Mouse (Mus musculus): ENCODE results near the gene Olfr1251. TPM values are rescaled to one million over a fixed set of nuclear protein-coding genes. Genes with fewer than 3 reads are reported as not detected.
"Not testable (repeated sequence)": the region's sequence is repeated elsewhere in the genome, so short reads cannot be mapped to it uniquely, and the experiment has no call there.

Olfr1251 gene
- 0.13 TPM for polyA plus RNA-seq (2012; fragmentation: generic; extraction: Trizol)
- long read RNA-seq, experiment 1: 0 reads
- long read RNA-seq, experiment 2: 0 reads

DNA sequence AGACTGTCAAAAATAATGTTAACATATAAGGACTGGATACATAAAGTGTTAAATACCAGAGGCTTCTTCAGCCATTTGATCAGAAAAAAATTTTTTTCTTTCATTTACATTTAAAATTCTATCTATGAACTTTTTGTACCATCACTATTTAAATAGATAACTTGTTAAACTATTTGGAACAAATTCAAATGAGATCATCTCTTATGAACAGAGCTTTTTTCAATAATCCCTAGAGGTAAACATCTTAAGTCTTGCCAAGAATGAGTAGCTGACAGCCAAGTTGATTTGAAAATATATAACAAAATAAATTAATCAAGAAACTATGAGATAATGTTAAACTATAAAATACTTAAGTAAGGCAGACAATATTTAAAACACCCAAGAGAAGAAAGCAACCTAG is at the start of gene Olfr1251:
Gene Olfr1251, minus strand, starts transcription at position 101 of the 400 bp plus-strand sequence.
- H3K79me2 ChIP-seq (ENCODE audit: control insufficient read depth, insufficient read depth): no peaks in the 10 kb centered on the region
- TF ChIP-seq CEBPB (IDR thresholded peaks at IDR 0.05; ENCODE audit: low read depth) (no peak), MYOD1 (IDR thresholded peaks at IDR 0.05; ENCODE audit: control insufficient read depth, insufficient read length, low read depth) (no peak), MYOG (IDR thresholded peaks at IDR 0.05; ENCODE audit: control insufficient read depth, extremely low read depth, insufficient read length) (no peak), FOSL1 (IDR thresholded peaks at IDR 0.05; ENCODE audit: insufficient read depth, low read length, poor library complexity, severe bottlenecking) (no peak), CTCF (IDR thresholded peaks at IDR 0.05; ENCODE audit: control insufficient read depth, insufficient read depth, insufficient read length) (no peak), MAX (IDR thresholded peaks at IDR 0.05) (no peak), USF1 (IDR thresholded peaks at IDR 0.05; ENCODE audit: low read depth) (no peak)
- no peak within 1 kb of the TSS for H3K4me3 ChIP-seq (ENCODE audit: insufficient read depth, poor library complexity, severe bottlenecking)
- H3ac ChIP-seq (ENCODE audit: control insufficient read depth, insufficient read length, low read depth): no peak within 1 kb of the TSS
- H3K27me3 ChIP-seq (ENCODE audit: control insufficient read depth, insufficient read depth, insufficient read length): no peaks in the 10 kb centered on the region
- no peaks in the 10 kb centered on the region for H3K36me3 ChIP-seq (ENCODE audit: control insufficient read depth, insufficient read depth)
- no peaks in the 10 kb centered on the region for H3K79me3 ChIP-seq (ENCODE audit: low read depth)

DNA sequence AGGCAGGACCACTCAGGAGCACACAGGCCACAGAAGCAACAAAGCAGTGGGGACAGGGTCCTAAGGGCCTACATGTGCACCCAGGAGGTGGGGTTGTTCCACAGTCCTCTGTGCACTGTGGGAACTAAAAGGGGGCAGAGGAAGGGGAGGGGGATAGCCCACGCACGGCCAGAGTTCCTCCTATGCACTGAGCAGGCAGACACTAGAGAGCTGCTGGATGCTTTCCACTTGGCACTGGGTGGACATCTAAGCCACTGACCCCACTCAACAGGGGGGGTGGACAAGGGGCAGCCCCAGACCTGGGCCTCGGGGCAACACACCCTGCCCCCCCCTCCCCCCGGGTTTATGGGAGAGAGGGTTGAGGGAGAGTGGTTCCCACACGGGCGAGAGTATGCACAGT is 20.2 kb upstream of the Olfr1251 start:
- H3K36me3 ChIP-seq (ENCODE audit: control insufficient read depth, insufficient read depth): no peaks in the 10 kb centered on the region
- H3K4me3 ChIP-seq (ENCODE audit: insufficient read depth, poor library complexity, severe bottlenecking): no peak overlapping the region
- H3K79me3 ChIP-seq (ENCODE audit: low read depth): no peaks in the 10 kb centered on the region
- no peaks in the 10 kb centered on the region for H3K79me2 ChIP-seq (ENCODE audit: control insufficient read depth, insufficient read depth)
- TF ChIP-seq MAX (IDR thresholded peaks at IDR 0.05) (no peak), MYOD1 (IDR thresholded peaks at IDR 0.05; ENCODE audit: control insufficient read depth, insufficient read length, low read depth) (no peak), CEBPB (IDR thresholded peaks at IDR 0.05; ENCODE audit: low read depth) (no peak), FOSL1 (IDR thresholded peaks at IDR 0.05; ENCODE audit: insufficient read depth, low read length, poor library complexity, severe bottlenecking) (no peak), USF1 (IDR thresholded peaks at IDR 0.05; ENCODE audit: low read depth) (no peak), MYOG (IDR thresholded peaks at IDR 0.05; ENCODE audit: control insufficient read depth, extremely low read depth, insufficient read length) (no peak), CTCF (IDR thresholded peaks at IDR 0.05; ENCODE audit: control insufficient read depth, insufficient read depth, insufficient read length) (no peak)
- no peak overlapping the region for H3ac ChIP-seq (ENCODE audit: control insufficient read depth, insufficient read length, low read depth)
- H3K27me3 ChIP-seq (ENCODE audit: control insufficient read depth, insufficient read depth, insufficient read length): no peaks in the 10 kb centered on the region

DNA sequence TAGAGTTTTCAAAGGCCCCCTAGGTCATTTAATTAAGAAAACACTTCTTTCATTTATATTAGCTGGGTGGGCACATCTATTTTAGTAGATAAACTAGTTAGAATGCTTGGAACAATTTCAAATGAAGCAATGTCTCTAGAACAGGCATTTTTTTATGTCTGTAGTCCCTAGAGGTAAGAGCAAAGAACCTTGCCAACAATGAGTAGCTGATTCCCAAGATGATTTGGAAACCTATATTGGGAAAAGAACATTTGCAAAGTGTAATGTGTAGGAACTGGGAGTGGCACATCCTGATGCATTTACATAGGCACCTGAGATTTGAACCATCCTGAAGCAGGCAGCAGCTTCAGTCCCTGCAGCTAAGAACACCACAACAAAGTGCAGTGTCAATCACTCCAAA is 10.4 kb downstream of the Olfr1251 start, which contains the start of gene Olfr1250:
Gene Olfr1250, minus strand, starts transcription at position 101 of the 400 bp plus-strand sequence.
- Histone ChIP-seq H3K79me2 (ENCODE audit: control insufficient read depth, insufficient read depth) (no peaks in the 10 kb centered on the region), H3K4me3 (ENCODE audit: insufficient read depth, poor library complexity, severe bottlenecking) (no peak within 1 kb of the TSS), H3K27me3 (ENCODE audit: control insufficient read depth, insufficient read depth, insufficient read length) (no peaks in the 10 kb centered on the region), H3K79me3 (ENCODE audit: low read depth) (no peaks in the 10 kb centered on the region), H3ac (ENCODE audit: control insufficient read depth, insufficient read length, low read depth) (no peak within 1 kb of the TSS), H3K36me3 (ENCODE audit: control insufficient read depth, insufficient read depth) (no peaks in the 10 kb centered on the region)
- no peak for TF ChIP-seq USF1 (IDR thresholded peaks at IDR 0.05; ENCODE audit: low read depth)
- no peak for TF ChIP-seq CTCF (IDR thresholded peaks at IDR 0.05; ENCODE audit: control insufficient read depth, insufficient read depth, insufficient read length)
- no peak for TF ChIP-seq CEBPB (IDR thresholded peaks at IDR 0.05; ENCODE audit: low read depth)
- TF ChIP-seq MAX (IDR thresholded peaks at IDR 0.05): no peak
- TF ChIP-seq MYOD1 (IDR thresholded peaks at IDR 0.05; ENCODE audit: control insufficient read depth, insufficient read length, low read depth): no peak
- TF ChIP-seq MYOG (IDR thresholded peaks at IDR 0.05; ENCODE audit: control insufficient read depth, extremely low read depth, insufficient read length): no peak
- no peak for TF ChIP-seq FOSL1 (IDR thresholded peaks at IDR 0.05; ENCODE audit: insufficient read depth, low read length, poor library complexity, severe bottlenecking)

DNA sequence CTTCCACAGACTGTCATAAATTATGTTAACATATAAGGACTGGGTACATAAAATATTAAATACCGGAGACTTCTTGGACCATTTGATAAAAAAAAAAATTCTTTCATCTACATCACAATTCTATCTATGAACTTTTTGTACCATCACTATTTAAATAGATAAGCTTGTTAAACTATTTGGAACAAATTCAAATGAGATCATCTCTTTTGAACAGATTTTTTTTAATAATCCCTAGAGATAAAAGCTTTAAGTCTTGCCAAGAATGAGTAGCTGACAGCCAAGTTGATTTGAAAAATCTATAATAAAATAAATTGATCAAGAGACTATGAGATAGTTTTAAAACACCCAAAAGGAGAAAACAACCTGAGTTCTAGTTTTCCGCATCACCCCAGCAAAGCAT is 36.9 kb downstream of the Olfr1251 start, which contains the start of gene Olfr1249:
Gene Olfr1249, minus strand, starts transcription at position 101 of the 400 bp plus-strand sequence.
- TF ChIP-seq MYOD1 (IDR thresholded peaks at IDR 0.05; ENCODE audit: control insufficient read depth, insufficient read length, low read depth): no peak
- TF ChIP-seq USF1 (IDR thresholded peaks at IDR 0.05; ENCODE audit: low read depth): no peak
- TF ChIP-seq MAX (IDR thresholded peaks at IDR 0.05): no peak
- no peak for TF ChIP-seq FOSL1 (IDR thresholded peaks at IDR 0.05; ENCODE audit: insufficient read depth, low read length, poor library complexity, severe bottlenecking)
- no peak for TF ChIP-seq CEBPB (IDR thresholded peaks at IDR 0.05; ENCODE audit: low read depth)
- no peak for TF ChIP-seq CTCF (IDR thresholded peaks at IDR 0.05; ENCODE audit: control insufficient read depth, insufficient read depth, insufficient read length)
- no peak for TF ChIP-seq MYOG (IDR thresholded peaks at IDR 0.05; ENCODE audit: control insufficient read depth, extremely low read depth, insufficient read length)
- Histone ChIP-seq H3ac (ENCODE audit: control insufficient read depth, insufficient read length, low read depth) (no peak within 1 kb of the TSS), H3K4me3 (ENCODE audit: insufficient read depth, poor library complexity, severe bottlenecking) (no peak within 1 kb of the TSS), H3K27me3 (ENCODE audit: control insufficient read depth, insufficient read depth, insufficient read length) (no peaks in the 10 kb centered on the region), H3K36me3 (ENCODE audit: control insufficient read depth, insufficient read depth) (no peaks in the 10 kb centered on the region), H3K79me3 (ENCODE audit: low read depth) (no peaks in the 10 kb centered on the region), H3K79me2 (ENCODE audit: control insufficient read depth, insufficient read depth) (no peaks in the 10 kb centered on the region)

DNA sequence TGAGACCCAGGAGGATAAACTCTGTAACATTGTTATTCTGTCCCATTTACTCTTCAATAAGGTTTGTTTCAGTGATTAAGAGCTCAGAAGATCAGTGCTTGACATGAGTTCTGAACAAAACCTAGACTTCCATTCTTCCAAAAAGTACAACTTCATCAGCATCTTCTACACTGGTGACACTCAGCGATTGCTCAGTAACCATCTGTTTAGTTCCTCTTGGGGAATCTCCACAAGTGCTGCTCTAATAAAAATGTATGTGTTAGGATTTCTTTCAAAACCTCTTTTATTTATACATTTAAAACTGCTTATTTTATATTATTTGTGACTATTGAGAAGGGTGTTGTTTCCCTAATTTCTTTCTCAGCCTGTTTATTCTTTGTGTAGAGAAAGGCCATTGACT is 53.6 kb downstream of the Olfr1251 start, which contains the start of gene Olfr1248:
Gene Olfr1248, minus strand, starts transcription at position 101 of the 400 bp plus-strand sequence.
- H3K79me3 ChIP-seq (ENCODE audit: low read depth); H3ac ChIP-seq (ENCODE audit: control insufficient read depth, insufficient read length, low read depth); H3K4me3 ChIP-seq (ENCODE audit: insufficient read depth, poor library complexity, severe bottlenecking); H3K27me3 ChIP-seq (ENCODE audit: control insufficient read depth, insufficient read depth, insufficient read length); H3K79me2 ChIP-seq (ENCODE audit: control insufficient read depth, insufficient read depth); H3K36me3 ChIP-seq (ENCODE audit: control insufficient read depth, insufficient read depth): not testable (repeated sequence)

Other genes with a start within 250 kb of the Olfr1251 start
- gene Olfr1240, start 228.9 kb downstream of the Olfr1251 start, polyA plus RNA-seq (2012; fragmentation: generic; extraction: Trizol): not detected
- not detected for gene Olfr1241, start 184.8 kb downstream of the Olfr1251 start, polyA plus RNA-seq (2012; fragmentation: generic; extraction: Trizol)
- gene Olfr1242, start 173.6 kb downstream of the Olfr1251 start, polyA plus RNA-seq (2012; fragmentation: generic; extraction: Trizol): not detected
- gene Olfr1243, start 140.4 kb downstream of the Olfr1251 start, polyA plus RNA-seq (2012; fragmentation: generic; extraction: Trizol): not detected
- not detected for gene Olfr1245, start 93.5 kb downstream of the Olfr1251 start, polyA plus RNA-seq (2012; fragmentation: generic; extraction: Trizol)
- not detected for gene Olfr1246, start 78.8 kb downstream of the Olfr1251 start, polyA plus RNA-seq (2012; fragmentation: generic; extraction: Trizol)
- not detected for gene Olfr1247, start 57.8 kb downstream of the Olfr1251 start, polyA plus RNA-seq (2012; fragmentation: generic; extraction: Trizol)
- gene Olfr1248, start 53.7 kb downstream of the Olfr1251 start, polyA plus RNA-seq (2012; fragmentation: generic; extraction: Trizol): not detected
- gene Olfr1249, start 37.0 kb downstream of the Olfr1251 start, polyA plus RNA-seq (2012; fragmentation: generic; extraction: Trizol): not detected
- gene Olfr1250, start 10.5 kb downstream of the Olfr1251 start, polyA plus RNA-seq (2012; fragmentation: generic; extraction: Trizol): 0.04 TPM
- gene Olfr1252, start 53.1 kb upstream of the Olfr1251 start, polyA plus RNA-seq (2012; fragmentation: generic; extraction: Trizol): not detected
- gene Olfr1253, start 85.2 kb upstream of the Olfr1251 start, polyA plus RNA-seq (2012; fragmentation: generic; extraction: Trizol): not detected
- gene Olfr1254, start 121.7 kb upstream of the Olfr1251 start, polyA plus RNA-seq (2012; fragmentation: generic; extraction: Trizol): not detected
- gene Olfr1255, start 140.1 kb upstream of the Olfr1251 start, polyA plus RNA-seq (2012; fragmentation: generic; extraction: Trizol): not detected
- not detected for gene Olfr1256, start 169.6 kb upstream of the Olfr1251 start, polyA plus RNA-seq (2012; fragmentation: generic; extraction: Trizol)
- not detected for gene Olfr48, start 176.3 kb upstream of the Olfr1251 start, polyA plus RNA-seq (2012; fragmentation: generic; extraction: Trizol)
- gene Olfr1257, start 206.5 kb upstream of the Olfr1251 start, polyA plus RNA-seq (2012; fragmentation: generic; extraction: Trizol): not detected

Measured in C2C12 (cell line).